Mouse (Mus musculus): Measurements from ENCODE around the gene Strn3. TPM values are rescaled to one million over a fixed set of nuclear protein-coding genes. Genes with fewer than 3 reads are reported as not detected.

Gene Strn3
- polyA plus RNA-seq, 1 experiment: 18.4 TPM

DNA sequence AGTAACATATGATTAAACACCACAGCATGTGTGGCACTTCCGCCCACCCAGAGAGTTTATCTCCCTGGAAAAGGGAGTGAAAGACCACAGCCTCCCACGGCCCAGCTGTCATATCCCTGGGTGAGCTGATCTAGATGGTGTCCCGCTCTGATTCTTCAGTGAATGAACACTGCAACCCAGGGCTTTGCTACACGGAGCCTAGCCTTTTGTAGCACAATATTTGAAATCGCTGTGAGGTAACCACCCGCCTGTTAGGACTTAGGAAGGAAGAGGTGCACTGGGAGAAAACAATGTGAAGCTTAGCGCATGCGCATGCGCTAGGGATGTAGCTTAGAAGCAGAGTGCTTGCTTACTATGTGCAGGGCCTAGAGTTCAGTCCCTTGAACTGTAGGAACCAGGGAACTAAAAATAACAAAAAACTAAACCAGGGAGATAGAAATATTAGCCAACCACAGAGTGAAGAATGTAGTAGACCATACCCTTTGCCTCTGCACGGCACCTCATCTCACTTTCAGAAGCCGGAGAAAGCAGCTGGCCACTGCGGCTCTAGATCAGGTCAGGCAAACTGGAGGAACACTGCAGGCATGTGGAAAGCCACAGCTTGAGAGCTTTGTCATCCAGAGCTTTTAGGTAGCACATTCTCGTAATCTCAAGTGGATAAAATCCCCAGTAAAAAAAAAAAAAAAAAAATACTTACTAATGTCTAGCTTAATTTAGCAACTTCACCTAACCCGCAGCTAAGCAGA is 17.4 kb upstream of the Strn3 start:
- Histone ChIP-seq H3K27ac (ENCODE audit: control insufficient read depth, insufficient read depth, low read length) (no peak overlapping the region), H3K4me1 (replicated peaks; ENCODE audit: control insufficient read depth, insufficient read depth, low read length) (peaks cover 5% of the 10 kb centered on the region), H3K36me3 (ENCODE audit: control insufficient read depth, insufficient read depth, low read length) (no peaks in the 10 kb centered on the region), H3K4me3 (ENCODE audit: control insufficient read depth, insufficient read depth, low read length) (no peak overlapping the region), H3K27me3 (ENCODE audit: control insufficient read depth, insufficient read depth, low read length) (no peaks in the 10 kb centered on the region)
- 84% methylated on average over 14 of the region's 14 CpGs for WGBS
- TF ChIP-seq CTCF (IDR thresholded peaks at IDR 0.05; ENCODE audit: borderline replicate concordance, control insufficient read depth, extremely low read depth, insufficient read depth, low read length, poor library complexity) (no peak), POLR2A (IDR thresholded peaks at IDR 0.05; ENCODE audit: control insufficient read depth, extremely low read depth, insufficient read depth, low read length, poor library complexity) (no peak)
- DNase-seq: no peak

DNA sequence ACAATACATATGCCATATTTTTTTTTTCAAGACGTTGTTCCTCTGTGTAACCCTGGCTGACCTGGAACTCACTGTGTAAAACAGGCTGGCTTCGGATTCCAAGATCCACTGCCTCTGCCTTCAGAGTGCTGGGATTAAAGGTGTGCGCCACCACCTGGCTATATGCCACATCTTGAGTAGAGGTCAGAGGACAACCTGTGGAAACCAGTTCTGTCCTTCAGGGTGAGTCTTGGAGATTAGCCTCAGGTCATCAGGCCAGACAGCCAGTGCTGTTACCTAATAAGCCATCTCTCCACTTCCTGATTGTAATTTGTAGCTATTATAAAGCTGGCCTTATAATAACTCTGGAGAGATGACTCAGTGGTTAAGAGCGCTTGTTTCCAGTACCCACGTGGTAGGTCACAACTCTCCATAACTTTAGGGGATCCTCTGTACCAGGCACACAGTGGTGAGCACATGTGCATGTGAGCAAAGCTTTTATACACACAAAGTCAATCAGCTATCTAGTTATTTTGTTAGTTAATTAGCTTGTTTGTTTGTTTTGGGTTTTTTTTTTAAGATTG is 15.1 kb upstream of the Strn3 start:
- TF ChIP-seq CTCF (IDR thresholded peaks at IDR 0.05; ENCODE audit: borderline replicate concordance, control insufficient read depth, extremely low read depth, insufficient read depth, low read length, poor library complexity) (no peak), POLR2A (IDR thresholded peaks at IDR 0.05; ENCODE audit: control insufficient read depth, extremely low read depth, insufficient read depth, low read length, poor library complexity) (no peak)

DNA sequence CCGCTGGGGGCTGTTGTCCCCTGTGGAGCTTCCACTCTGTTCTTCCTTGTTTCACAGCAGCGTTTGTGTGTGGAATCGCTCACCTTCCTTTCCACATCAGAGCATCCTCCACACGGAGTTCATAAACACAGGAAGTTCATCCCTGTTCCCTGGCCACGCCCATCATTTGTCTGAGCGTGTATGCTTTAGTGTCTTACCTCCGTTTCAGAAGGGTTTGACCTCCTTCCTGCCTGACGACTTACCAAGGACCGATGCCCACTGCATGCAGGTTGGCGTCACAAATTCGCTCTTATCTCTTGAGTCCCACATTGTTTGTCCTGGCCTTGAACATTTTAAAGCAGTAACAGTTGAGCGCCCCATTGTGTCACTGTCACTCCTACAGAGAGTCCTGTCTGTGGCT is 14.1 kb upstream of the Strn3 start:
- Histone ChIP-seq H3K27ac (ENCODE audit: control insufficient read depth, insufficient read depth, low read length) (no peak overlapping the region), H3K4me3 (ENCODE audit: control insufficient read depth, insufficient read depth, low read length) (no peak overlapping the region), H3K36me3 (ENCODE audit: control insufficient read depth, insufficient read depth, low read length) (no peaks in the 10 kb centered on the region), H3K27me3 (ENCODE audit: control insufficient read depth, insufficient read depth, low read length) (no peaks in the 10 kb centered on the region), H3K4me1 (replicated peaks; ENCODE audit: control insufficient read depth, insufficient read depth, low read length) (peaks cover 6% of the 10 kb centered on the region)
- TF ChIP-seq POLR2A (IDR thresholded peaks at IDR 0.05; ENCODE audit: control insufficient read depth, extremely low read depth, insufficient read depth, low read length, poor library complexity): no peak
- TF ChIP-seq CTCF (IDR thresholded peaks at IDR 0.05; ENCODE audit: borderline replicate concordance, control insufficient read depth, extremely low read depth, insufficient read depth, low read length, poor library complexity): no peak
- 88% methylated on average over 12 of the region's 12 CpGs for WGBS
- no peak for DNase-seq

More for the DNA sequence above, 15.1 kb upstream of the Strn3 start:
- Histone ChIP-seq H3K4me3 (ENCODE audit: control insufficient read depth, insufficient read depth, low read length) (no peak overlapping the region), H3K27ac (ENCODE audit: control insufficient read depth, insufficient read depth, low read length) (no peak overlapping the region), H3K36me3 (ENCODE audit: control insufficient read depth, insufficient read depth, low read length) (no peaks in the 10 kb centered on the region), H3K27me3 (ENCODE audit: control insufficient read depth, insufficient read depth, low read length) (no peaks in the 10 kb centered on the region), H3K4me1 (replicated peaks; ENCODE audit: control insufficient read depth, insufficient read depth, low read length) (peaks cover 5% of the 10 kb centered on the region)
- 94% methylated on average over 5 of the region's 5 CpGs for WGBS
- no peak for DNase-seq

DNA sequence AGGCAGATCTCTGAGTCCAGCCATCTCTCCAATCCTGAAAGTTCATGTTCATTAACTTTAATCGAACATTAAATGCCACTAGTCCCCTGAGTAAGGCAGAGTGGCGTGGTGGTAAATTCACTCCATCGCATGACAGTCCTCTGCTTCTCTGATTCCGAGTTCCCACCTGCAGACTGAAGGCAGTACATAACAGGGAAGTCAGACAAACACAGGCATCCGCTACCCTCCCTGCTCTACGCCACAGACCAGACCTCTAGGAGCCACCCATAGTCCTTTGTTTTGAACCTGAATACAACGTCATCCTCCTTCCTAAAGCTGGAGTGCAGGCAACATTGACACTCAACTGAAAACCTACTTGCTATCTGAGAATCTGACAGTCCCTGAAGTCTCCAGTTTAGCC is 12.9 kb upstream of the Strn3 start:
- WGBS: 45% methylated on average over 7 of the region's 7 CpGs
- no peaks in the 10 kb centered on the region for H3K27me3 ChIP-seq (ENCODE audit: control insufficient read depth, insufficient read depth, low read length)
- H3K27ac ChIP-seq (ENCODE audit: control insufficient read depth, insufficient read depth, low read length): no peak overlapping the region
- peaks cover 7% of the 10 kb centered on the region; the same call in 1 of the 2 replicates for H3K4me1 ChIP-seq (replicated peaks; ENCODE audit: control insufficient read depth, insufficient read depth, low read length)
- TF ChIP-seq CTCF (IDR thresholded peaks at IDR 0.05; ENCODE audit: borderline replicate concordance, control insufficient read depth, extremely low read depth, insufficient read depth, low read length, poor library complexity): no peak
- TF ChIP-seq POLR2A (IDR thresholded peaks at IDR 0.05; ENCODE audit: control insufficient read depth, extremely low read depth, insufficient read depth, low read length, poor library complexity): no peak
- no peak for DNase-seq
- no peaks in the 10 kb centered on the region for H3K36me3 ChIP-seq (ENCODE audit: control insufficient read depth, insufficient read depth, low read length)
- H3K4me3 ChIP-seq (ENCODE audit: control insufficient read depth, insufficient read depth, low read length): no peak overlapping the region

DNA sequence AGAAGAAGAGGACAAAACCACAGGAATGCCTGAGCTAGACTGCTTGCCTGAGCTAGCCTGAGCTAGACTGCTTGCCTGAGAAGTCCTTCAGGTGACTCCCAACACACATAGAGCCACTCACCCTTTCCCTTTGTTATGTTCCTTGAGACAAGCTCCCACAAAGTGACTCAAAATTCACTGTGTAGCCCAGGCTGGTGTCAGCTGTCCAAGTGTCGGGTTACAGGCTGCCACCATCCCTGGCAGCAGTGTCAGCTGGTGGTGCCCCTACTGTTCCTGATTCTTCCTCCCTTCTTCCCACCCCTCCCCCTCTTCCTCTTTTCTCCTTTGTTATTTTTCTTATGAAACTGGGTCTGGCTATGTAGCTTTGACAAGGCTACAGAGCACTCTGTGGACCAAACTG is 12.2 kb upstream of the Strn3 start:
- TF ChIP-seq CTCF (IDR thresholded peaks at IDR 0.05; ENCODE audit: borderline replicate concordance, control insufficient read depth, extremely low read depth, insufficient read depth, low read length, poor library complexity): no peak
- no peak for TF ChIP-seq POLR2A (IDR thresholded peaks at IDR 0.05; ENCODE audit: control insufficient read depth, extremely low read depth, insufficient read depth, low read length, poor library complexity)
- H3K27ac ChIP-seq (ENCODE audit: control insufficient read depth, insufficient read depth, low read length): no peak overlapping the region
- no peak for DNase-seq
- H3K27me3 ChIP-seq (ENCODE audit: control insufficient read depth, insufficient read depth, low read length): no peaks in the 10 kb centered on the region
- peaks cover 7% of the 10 kb centered on the region; the same call in 1 of the 2 replicates for H3K4me1 ChIP-seq (replicated peaks; ENCODE audit: control insufficient read depth, insufficient read depth, low read length)
- H3K36me3 ChIP-seq (ENCODE audit: control insufficient read depth, insufficient read depth, low read length): no peaks in the 10 kb centered on the region
- 58% methylated on average over 1 of the region's 1 CpGs for WGBS
- no peak overlapping the region for H3K4me3 ChIP-seq (ENCODE audit: control insufficient read depth, insufficient read depth, low read length)

DNA sequence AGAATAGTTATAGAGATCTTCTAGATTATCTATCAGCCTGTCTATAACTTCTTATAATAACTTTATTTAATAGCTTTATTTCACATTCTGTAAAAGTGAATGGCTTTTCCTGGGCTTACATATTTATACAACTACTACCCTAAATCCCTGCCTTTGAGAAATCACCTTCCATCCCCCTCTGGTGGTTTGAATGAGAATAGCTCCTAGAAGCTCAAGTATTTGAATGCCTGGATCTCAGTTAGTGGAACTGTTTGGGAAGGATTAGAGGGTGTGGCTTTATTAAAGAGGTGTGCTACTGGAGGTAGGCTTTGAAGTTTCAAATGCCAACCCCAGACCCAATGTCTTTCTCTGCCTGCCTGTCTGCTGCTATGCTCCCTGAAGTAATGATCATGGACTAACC is 10.0 kb upstream of the Strn3 start:
- Histone ChIP-seq H3K27ac (ENCODE audit: control insufficient read depth, insufficient read depth, low read length) (no peak overlapping the region), H3K4me3 (ENCODE audit: control insufficient read depth, insufficient read depth, low read length) (no peak overlapping the region), H3K36me3 (ENCODE audit: control insufficient read depth, insufficient read depth, low read length) (no peaks in the 10 kb centered on the region), H3K4me1 (replicated peaks; ENCODE audit: control insufficient read depth, insufficient read depth, low read length) (peaks cover 7% of the 10 kb centered on the region; the same call in 1 of the 2 replicates), H3K27me3 (ENCODE audit: control insufficient read depth, insufficient read depth, low read length) (no peaks in the 10 kb centered on the region)
- TF ChIP-seq POLR2A (IDR thresholded peaks at IDR 0.05; ENCODE audit: control insufficient read depth, extremely low read depth, insufficient read depth, low read length, poor library complexity): no peak
- no peak for TF ChIP-seq CTCF (IDR thresholded peaks at IDR 0.05; ENCODE audit: borderline replicate concordance, control insufficient read depth, extremely low read depth, insufficient read depth, low read length, poor library complexity)
- DNase-seq: no peak

Measured in thymus, adult 2 months (tissue).